Mouse (Mus musculus): ENCODE measurements around the gene Rbm45.

GRCm38 (mm10) chr2:76374544-76375206 is 4.9 kb downstream of the Rbm45 start:
- TF ChIP-seq FOSL1 (IDR thresholded peaks at IDR 0.05; ENCODE audit: insufficient read depth, low read length, poor library complexity, severe bottlenecking) (no peak), CTCF (IDR thresholded peaks at IDR 0.05; ENCODE audit: control insufficient read depth, insufficient read depth, insufficient read length) (no peak), USF1 (IDR thresholded peaks at IDR 0.05; ENCODE audit: low read depth) (no peak), MYOG (IDR thresholded peaks at IDR 0.05; ENCODE audit: control insufficient read depth, extremely low read depth, insufficient read length) (no peak)
